Mouse (Mus musculus) thymus, adult 2 months (tissue): ENCODE results near the gene Mapk13. TPM values are rescaled to one million over a fixed set of nuclear protein-coding genes. Genes with fewer than 3 reads are reported as not detected.

ENCODE experiments used
- DNase-seq: peaks from one replicate; pipeline ENCODE4 v3.0.0; 2021
- H3K27ac ChIP-seq: fragments of 200-500 bp; 2 replicates; pipeline ENCODE4 v1.5.1; 2012; ENCODE audit warnings: low read length, control low read depth; ENCODE audit not compliant: control insufficient read depth, insufficient read depth
- H3K27me3 ChIP-seq: fragments of 200-500 bp; 2 replicates; pipeline ENCODE4 v1.6.1; 2012; ENCODE audit warnings: mild to moderate bottlenecking, low read length, moderate library complexity, mixed read lengths; ENCODE audit not compliant: control insufficient read depth, insufficient read depth
- H3K36me3 ChIP-seq: fragments of 200-500 bp; 2 replicates; pipeline ENCODE4 v1.6.1; 2012; ENCODE audit warnings: mild to moderate bottlenecking, low read length, moderate library complexity; ENCODE audit not compliant: control insufficient read depth, insufficient read depth
- H3K4me1 ChIP-seq: fragments of 200-500 bp; replicated peaks from 2 replicates; pipeline ENCODE4 v1.6.1; 2012; ENCODE audit warnings: low read length; ENCODE audit not compliant: control insufficient read depth, insufficient read depth
- H3K4me3 ChIP-seq: fragments of 200-500 bp; 2 replicates; pipeline ENCODE4 v1.5.1; 2012; ENCODE audit warnings: mild to moderate bottlenecking, low read length, control low read depth, moderate library complexity; ENCODE audit not compliant: control insufficient read depth, insufficient read depth
- CTCF ChIP-seq: fragments of 200-500 bp; IDR thresholded peaks from 2 replicates; pipeline ENCODE4 v1.5.1; 2012; ENCODE audit warnings: mild to moderate bottlenecking, control low read depth, low read length, moderate library complexity, borderline replicate concordance; ENCODE audit not compliant: control insufficient read depth, poor library complexity, insufficient read depth; ENCODE audit errors: extremely low read depth
- POLR2A ChIP-seq: fragments of 200-500 bp; IDR thresholded peaks from 2 replicates; pipeline ENCODE4 v1.6.1; 2012; ENCODE audit warnings: mild to moderate bottlenecking, low read length, control low read depth, moderate library complexity; ENCODE audit not compliant: control insufficient read depth, poor library complexity, insufficient read depth; ENCODE audit errors: extremely low read depth
- WGBS: fragments of 180-500 bp; shearing (Covaris S2); methylation state at CpG from one replicate; pipeline ENCODE4 v1.1.7; 2018; 5-methylcytosine and 5-hydroxymethylcytosine counted together
- polyA plus RNA-seq: library from polyadenylated mRNA; depleted of rRNA; stranded (reverse); fragments of >200 nt; gene quantifications from 2 replicates; pipeline ENCODE4 v1.2.3, GENCODE M21; 2012

The Mapk13 gene
- polyA plus RNA-seq, 1 experiment = 8.2 TPM

- 95% methylated on average over 2 of the region's 2 CpGs for whole genome bisulfite sequencing
- no peak for DNase-seq
- no peak for TF ChIP-seq POLR2A
- TF ChIP-seq CTCF = no peak
- Histone ChIP-seq H3K27me3 (no peaks in the 10 kb centered on the region), H3K27ac (no peak overlapping the region), H3K36me3 (peaks cover 45% of the 10 kb centered on the region), H3K4me1 (no peaks in the 10 kb centered on the region; the same call in 1 of the 2 replicates), H3K4me3 (no peak overlapping the region)
These were observed 51.1 kb downstream of the Mapk13 start for GRCm38 (mm10) chr17:28820189-28820588.

DNA sequence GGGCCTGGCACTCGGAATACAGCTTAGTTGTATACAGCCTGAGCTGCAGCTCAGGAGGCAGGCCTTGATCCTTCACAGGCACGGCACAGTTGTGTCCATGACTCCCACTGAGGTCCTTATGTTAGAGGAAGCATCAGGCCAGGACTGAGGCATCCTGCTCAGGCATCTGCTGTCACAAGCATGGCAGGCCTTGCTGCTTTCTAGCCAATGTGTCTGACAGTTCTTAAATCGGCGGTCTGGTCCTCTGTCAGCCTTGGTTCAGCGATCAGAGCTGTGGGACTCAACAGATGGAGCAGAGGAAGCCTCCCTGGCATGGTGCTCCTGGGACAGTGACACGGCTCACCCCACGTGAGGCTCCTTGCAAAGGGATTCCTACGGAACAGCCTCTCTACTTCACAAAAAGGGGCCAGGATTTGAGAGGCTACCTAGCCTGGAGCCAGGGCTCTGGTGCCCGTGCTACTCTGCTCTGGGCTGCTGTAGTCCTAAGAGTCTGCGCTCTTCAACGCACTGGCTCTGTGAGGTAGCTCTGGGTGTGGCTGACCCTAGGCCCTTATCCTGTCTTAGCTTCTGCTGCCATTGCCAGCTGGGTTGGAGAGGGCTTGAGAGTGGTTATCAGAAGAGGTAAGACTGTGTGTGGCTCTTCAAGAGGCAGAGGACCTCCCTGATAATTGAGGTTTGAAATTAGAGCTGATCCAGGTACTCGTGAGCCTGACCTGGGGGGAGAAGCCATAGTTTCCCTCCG is 54.1 kb downstream of the Mapk13 start:
- 92% methylated on average over 13 of the region's 13 CpGs for WGBS
- no peak overlapping the region for H3K4me3 ChIP-seq
- TF ChIP-seq POLR2A (no peak), CTCF (no peak)
- no peak for DNase-seq
- no peaks in the 10 kb centered on the region for H3K27me3 ChIP-seq
- H3K27ac ChIP-seq = no peak overlapping the region
- peaks cover 44% of the 10 kb centered on the region for H3K36me3 ChIP-seq
- H3K4me1 ChIP-seq = no peaks in the 10 kb centered on the region; the same call in 1 of the 2 replicates

- Histone ChIP-seq H3K36me3 (peaks cover 44% of the 10 kb centered on the region), H3K4me3 (no peak overlapping the region), H3K27ac (no peak overlapping the region), H3K27me3 (no peaks in the 10 kb centered on the region), H3K4me1 (no peaks in the 10 kb centered on the region; the same call in 1 of the 2 replicates)
- whole genome bisulfite sequencing = 95% methylated on average over 11 of the region's 11 CpGs
- DNase-seq = no peak
- TF ChIP-seq POLR2A = no peak
- TF ChIP-seq CTCF = no peak
These were observed 54.7 kb downstream of the Mapk13 start for GRCm38 (mm10) chr17:28823749-28824148.

- Histone ChIP-seq H3K27me3 (no peaks in the 10 kb centered on the region), H3K4me3 (no peak overlapping the region), H3K4me1 (peaks cover 3% of the 10 kb centered on the region; the same call in 1 of the 2 replicates), H3K27ac (no peak overlapping the region), H3K36me3 (peaks cover 47% of the 10 kb centered on the region)
- 53% methylated on average over 6 of the region's 6 CpGs for WGBS
- no peak for TF ChIP-seq CTCF
- TF ChIP-seq POLR2A = no peak
- DNase-seq = no peak
These were observed 55.8 kb downstream of the Mapk13 start for GRCm38 (mm10) chr17:28824896-28825295.

DNA sequence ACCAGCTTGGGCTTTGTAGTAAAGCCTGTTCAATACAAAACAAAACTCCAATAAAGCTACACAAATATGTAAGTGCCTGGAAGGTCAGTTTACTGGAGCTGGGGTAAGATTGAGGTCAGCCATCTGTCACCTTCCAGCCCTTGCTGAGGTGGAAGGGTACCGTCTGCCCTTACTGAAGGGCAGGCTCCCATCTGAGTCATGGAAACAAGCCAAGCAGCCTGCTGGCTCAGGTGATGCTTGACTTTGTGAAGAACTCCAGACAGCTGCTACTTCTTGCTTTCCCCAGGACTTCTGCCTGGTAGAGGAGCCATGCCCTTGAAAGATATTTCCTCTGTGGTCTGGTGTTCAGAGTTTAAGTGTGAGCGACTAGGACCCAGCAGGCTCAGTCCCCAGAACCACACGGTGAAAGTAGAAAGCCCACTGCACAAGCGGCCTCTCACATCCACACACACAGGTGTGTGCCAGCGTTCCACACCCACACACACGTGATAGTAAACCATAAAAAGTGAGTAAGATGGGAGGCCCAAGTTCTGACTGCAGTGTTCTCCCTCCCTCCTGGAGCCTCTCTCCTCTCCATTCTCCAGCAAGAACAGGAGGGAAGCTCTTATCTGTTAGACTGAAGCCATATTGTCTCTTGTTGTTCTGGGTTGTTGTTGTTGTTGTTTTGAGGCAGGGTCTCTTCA is 56.4 kb downstream of the Mapk13 start:
- no peak for DNase-seq
- no peaks in the 10 kb centered on the region for H3K27me3 ChIP-seq
- H3K4me1 ChIP-seq = peaks cover 3% of the 10 kb centered on the region; the same call in 1 of the 2 replicates
- WGBS = 83% methylated on average over 6 of the region's 6 CpGs
- TF ChIP-seq POLR2A = no peak
- H3K27ac ChIP-seq = no peak overlapping the region
- H3K4me3 ChIP-seq = no peak overlapping the region
- peaks cover 47% of the 10 kb centered on the region for H3K36me3 ChIP-seq

GRCm38 (mm10) chr17:28827665-28828231 is 58.7 kb downstream of the Mapk13 start:
- peaks cover 33% of the 10 kb centered on the region for H3K36me3 ChIP-seq
- no peak overlapping the region for H3K27ac ChIP-seq
- WGBS = 94% methylated on average over 8 of the region's 8 CpGs
- no peak for TF ChIP-seq POLR2A
- no peak for TF ChIP-seq CTCF
- H3K4me3 ChIP-seq = no peak overlapping the region
- no peaks in the 10 kb centered on the region for H3K27me3 ChIP-seq
- DNase-seq = no peak
- peaks cover 3% of the 10 kb centered on the region; the same call in 1 of the 2 replicates for H3K4me1 ChIP-seq
